Mouse (Mus musculus): Measurements from ENCODE around the gene Lst1.

DNA sequence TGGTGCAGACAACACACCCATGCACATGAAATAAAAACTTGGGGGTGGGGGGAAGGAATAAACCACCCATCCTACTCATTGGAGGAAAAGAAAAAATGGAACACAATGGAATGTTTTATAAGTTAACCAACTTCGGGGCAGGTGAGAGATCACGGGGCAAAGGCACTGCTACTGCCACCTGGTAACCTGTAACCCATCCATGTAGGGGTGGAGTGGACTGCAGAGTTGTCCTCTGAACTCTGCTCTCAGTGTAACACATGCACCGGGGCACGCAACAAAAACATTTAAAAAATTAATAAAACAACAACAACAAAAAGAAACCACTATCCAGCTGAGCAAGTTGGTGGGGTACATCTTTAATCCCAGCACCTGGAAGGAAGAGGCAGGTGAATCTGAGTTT is 36.1 kb downstream of the Lst1 start:
- TF ChIP-seq CTCF (IDR thresholded peaks at IDR 0.05; ENCODE audit: extremely low read depth, insufficient read depth, low read length) (no peak), POLR2A (IDR thresholded peaks at IDR 0.05; ENCODE audit: extremely low read depth, insufficient read depth, low read length) (no peak)

All from cortical plate, adult 2 months (tissue).